Mouse (Mus musculus) heart, embryonic 11.5 days (tissue): ENCODE data around the gene Morn3. TPM values are rescaled to one million over a fixed set of nuclear protein-coding genes. Genes with fewer than 3 reads are reported as not detected.

Source experiments
- ATAC-seq: fragments of 200-750 bp; cut with Nextera tagmentation; replicated peaks from 2 replicates; pipeline ENCODE4 v1.8.0; 2017; ENCODE audit warnings: moderate library complexity; ENCODE audit not compliant: insufficient number of reproducible peaks, low FRiP score, low TSS enrichment
- H3K27ac ChIP-seq: fragments of 300-500 bp; sonication (generic); 2 replicates; pipeline ENCODE4 v1.5.1; 2014; ENCODE audit warnings: mild to moderate bottlenecking, low read depth, low read length
- H3K27me3 ChIP-seq: fragments of 300-500 bp; sonication (generic); 2 replicates; pipeline ENCODE4 v1.6.1; 2014; ENCODE audit warnings: mild to moderate bottlenecking, low read length, mixed read lengths; ENCODE audit not compliant: control insufficient read depth, insufficient read depth
- H3K36me3 ChIP-seq: fragments of 300-500 bp; sonication (generic); 2 replicates; pipeline ENCODE4 v1.6.1; 2014; ENCODE audit warnings: mild to moderate bottlenecking, low read length, moderate library complexity, mixed read lengths; ENCODE audit not compliant: control insufficient read depth, insufficient read depth
- H3K4me1 ChIP-seq: fragments of 300-500 bp; sonication (generic); 2 replicates; pipeline ENCODE4 v1.6.1; 2014; ENCODE audit warnings: low read length; ENCODE audit not compliant: control insufficient read depth, insufficient read depth
- H3K4me2 ChIP-seq: fragments of 300-500 bp; sonication (generic); 2 replicates; pipeline ENCODE4 v1.6.1; 2014; ENCODE audit warnings: mild to moderate bottlenecking, moderate library complexity
- H3K4me3 ChIP-seq: fragments of 300-500 bp; sonication (generic); 2 replicates; pipeline ENCODE4 v1.5.1; 2014; ENCODE audit warnings: low read depth, low read length
- H3K9ac ChIP-seq: fragments of 300-500 bp; sonication (generic); 2 replicates; pipeline ENCODE4 v1.6.1; 2014; ENCODE audit warnings: mild to moderate bottlenecking, low read depth, low read length, moderate library complexity
- H3K9me3 ChIP-seq: fragments of 300-500 bp; sonication (generic); replicated peaks from 2 replicates; pipeline ENCODE4 v1.6.1; 2016; ENCODE audit warnings: low read length; ENCODE audit not compliant: control insufficient read depth
- WGBS: fragments of 180-500 bp; shearing (Covaris S2); extraction: QIAGEN DNeasy Blood & Tissue Kit; methylation state at CpG from one replicate; pipeline ENCODE4 v1.1.7; 2014; ENCODE audit not compliant: insufficient replicate concordance; 5-methylcytosine and 5-hydroxymethylcytosine counted together
- polyA plus RNA-seq: library from polyadenylated mRNA; unstranded; fragments of >200 nt; fragmentation: Nextera tagmentation; extraction: Ambion mirVana; gene quantifications from 2 replicates; pipeline ENCODE4 v1.2.1, GENCODE M21; 2014

Gene Morn3
- polyA plus RNA-seq, 1 experiment from 2014 or later = 0.69 TPM

DNA sequence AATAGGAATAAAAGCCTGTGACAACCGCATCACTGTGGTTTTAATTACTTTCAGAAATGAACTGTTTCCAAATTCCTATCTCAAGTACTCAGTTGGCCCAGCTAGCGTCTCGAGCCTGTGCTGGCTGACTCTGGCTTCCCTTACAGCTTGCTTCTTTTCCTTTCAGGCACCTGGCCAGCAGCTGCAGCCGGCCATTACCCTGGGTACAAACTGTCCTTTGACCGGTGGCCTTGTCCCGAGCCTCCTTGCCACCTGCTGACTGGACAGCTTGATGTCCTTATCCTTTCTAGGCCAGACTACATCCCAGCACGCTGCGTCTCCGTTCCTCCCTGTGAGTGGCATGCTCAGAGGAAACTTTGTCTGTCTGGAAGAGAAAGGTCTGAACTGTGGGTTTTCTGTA is 4.1 kb upstream of the Morn3 start:
- H3K36me3 ChIP-seq = no peaks in the 10 kb centered on the region
- H3K27me3 ChIP-seq = no peaks in the 10 kb centered on the region
- no peak overlapping the region for H3K9ac ChIP-seq
- 79% methylated on average over 9 of the region's 9 CpGs for WGBS
- H3K9me3 ChIP-seq = no peaks in the 10 kb centered on the region
- H3K27ac ChIP-seq = no peak overlapping the region
- no peak for ATAC-seq
- H3K4me2 ChIP-seq = no peak overlapping the region
- no peak overlapping the region for H3K4me3 ChIP-seq
- H3K4me1 ChIP-seq = no peaks in the 10 kb centered on the region

DNA sequence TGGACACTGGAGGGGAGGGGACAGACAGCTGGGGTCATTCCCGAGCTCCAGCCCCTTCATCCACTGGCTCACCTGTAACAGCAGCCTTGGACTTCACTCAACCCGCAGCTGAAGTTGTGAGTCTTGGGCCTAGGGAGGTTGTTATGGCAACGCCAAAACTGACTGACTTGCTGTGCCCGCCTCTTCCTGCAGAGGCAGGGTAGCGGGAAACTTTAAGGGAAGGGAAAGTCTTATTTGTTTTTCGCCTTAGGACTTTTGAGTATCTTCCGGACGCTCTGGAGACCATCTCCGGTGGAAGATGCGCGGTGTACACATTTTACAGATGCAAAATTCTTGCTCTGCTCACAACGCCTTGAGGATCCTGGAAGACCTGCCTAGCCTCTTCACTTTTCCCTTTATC is 2.5 kb upstream of the Morn3 start:
- no peak overlapping the region for H3K27ac ChIP-seq
- 6% methylated on average over 12 of the region's 12 CpGs for WGBS
- peak overlapping the region; percentile 23 for H3K4me3 ChIP-seq
- H3K9ac ChIP-seq = peak overlapping the region; percentile 10; the same call in 1 of the 2 replicates
- ATAC-seq = no peak
- H3K27me3 ChIP-seq = no peaks in the 10 kb centered on the region
- peak overlapping the region; percentile 51 for H3K4me2 ChIP-seq
- H3K4me1 ChIP-seq = no peaks in the 10 kb centered on the region
- no peaks in the 10 kb centered on the region for H3K36me3 ChIP-seq
- no peaks in the 10 kb centered on the region for H3K9me3 ChIP-seq

DNA sequence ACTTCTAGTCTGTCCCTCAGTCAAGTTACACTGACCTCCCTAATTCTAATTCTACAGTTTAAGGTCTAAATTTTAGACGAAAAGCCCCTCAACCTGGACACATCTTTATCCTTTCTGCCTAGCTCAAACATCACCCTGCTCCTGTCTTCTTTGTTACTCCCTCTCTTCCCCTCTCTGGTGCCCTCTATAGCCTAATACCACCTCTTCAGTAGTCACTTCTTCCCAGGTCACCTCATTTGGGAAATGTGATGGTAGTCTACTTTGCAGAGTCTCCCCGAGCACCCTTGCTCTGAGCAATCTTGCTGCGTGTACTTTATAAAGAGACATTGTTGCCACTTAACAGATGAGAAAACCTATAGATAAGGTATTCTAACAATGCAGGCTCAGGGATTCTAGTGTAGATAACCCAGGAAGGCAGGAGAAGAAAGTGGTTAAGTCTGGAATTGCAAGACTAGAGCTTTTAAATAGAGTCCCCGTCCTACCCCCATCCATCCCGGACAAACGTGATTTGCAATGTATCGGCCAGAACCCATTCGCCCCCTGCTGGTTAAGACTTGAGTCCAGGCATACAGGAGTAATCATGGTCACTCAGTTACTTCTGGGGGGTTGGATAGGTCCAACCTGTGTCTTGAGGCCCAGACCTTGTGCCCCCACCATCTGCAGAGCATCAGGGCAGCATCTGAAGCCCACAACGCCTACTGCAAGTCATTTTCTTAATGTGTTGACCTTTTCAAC is 1.1 kb downstream of the Morn3 start:
- Histone ChIP-seq H3K36me3 (no peaks in the 10 kb centered on the region), H3K4me1 (no peaks in the 10 kb centered on the region), H3K9me3 (no peaks in the 10 kb centered on the region), H3K27me3 (no peaks in the 10 kb centered on the region), H3K9ac (peak overlapping the region; percentile 24; the same call in 1 of the 2 replicates), H3K4me3 (no peak overlapping the region), H3K27ac (no peak overlapping the region), H3K4me2 (peak overlapping the region; percentile 15; the same call in 1 of the 2 replicates)
- no peak for ATAC-seq
- WGBS = 28% methylated on average over 9 of the region's 9 CpGs

DNA sequence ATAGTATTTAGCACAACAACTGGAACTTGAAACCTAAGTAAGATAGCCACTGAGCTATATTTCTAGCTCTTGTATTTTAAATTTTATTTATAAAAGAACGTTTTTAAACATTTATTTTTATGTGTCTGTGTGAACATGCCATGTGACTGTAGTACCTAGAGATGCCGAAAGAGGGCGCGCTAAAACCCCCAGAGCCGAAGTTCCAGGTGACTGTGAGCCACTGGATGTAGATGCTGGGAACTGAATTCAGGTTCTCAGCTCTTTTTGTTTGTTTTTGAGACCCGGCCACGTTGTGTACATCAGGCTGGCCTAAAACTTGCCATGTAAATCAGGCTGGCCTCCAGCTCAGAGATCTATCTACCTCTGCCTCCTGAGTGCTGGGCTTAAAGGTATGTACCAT is 3.0 kb downstream of the Morn3 start:
- Histone ChIP-seq H3K4me2 (no peak overlapping the region), H3K4me1 (no peaks in the 10 kb centered on the region), H3K36me3 (no peaks in the 10 kb centered on the region), H3K27ac (no peak overlapping the region), H3K27me3 (no peaks in the 10 kb centered on the region), H3K9ac (no peak overlapping the region), H3K9me3 (no peaks in the 10 kb centered on the region), H3K4me3 (no peak overlapping the region)
- no peak for ATAC-seq
- 21% methylated on average over 7 of the region's 7 CpGs for WGBS

DNA sequence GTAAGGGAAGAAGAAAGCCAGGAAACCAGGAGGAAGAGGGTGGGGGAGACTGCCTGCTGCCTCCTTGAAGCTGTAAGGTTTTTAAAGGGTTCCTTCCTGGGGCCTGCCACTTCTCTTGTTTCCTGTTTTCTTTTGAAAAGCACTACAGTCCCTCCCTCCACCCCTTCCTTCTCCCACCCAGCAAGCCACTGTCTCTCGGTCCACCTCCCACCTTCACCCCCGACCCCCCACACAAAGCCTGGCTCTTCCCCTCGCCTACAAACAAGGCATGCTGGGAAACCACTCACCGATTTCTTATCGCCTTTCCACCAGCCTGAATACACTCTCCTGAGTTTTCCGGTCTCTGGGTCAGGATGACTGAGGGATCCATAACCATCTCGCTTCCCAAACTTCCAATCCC is 6.0 kb downstream of the Morn3 start:
- Histone ChIP-seq H3K27ac (no peak overlapping the region), H3K4me1 (no peaks in the 10 kb centered on the region), H3K9ac (no peak overlapping the region), H3K27me3 (no peaks in the 10 kb centered on the region), H3K4me2 (no peak overlapping the region), H3K36me3 (no peaks in the 10 kb centered on the region), H3K4me3 (no peak overlapping the region), H3K9me3 (no peaks in the 10 kb centered on the region)
- 39% methylated on average over 7 of the region's 7 CpGs for WGBS
- ATAC-seq = no peak

DNA sequence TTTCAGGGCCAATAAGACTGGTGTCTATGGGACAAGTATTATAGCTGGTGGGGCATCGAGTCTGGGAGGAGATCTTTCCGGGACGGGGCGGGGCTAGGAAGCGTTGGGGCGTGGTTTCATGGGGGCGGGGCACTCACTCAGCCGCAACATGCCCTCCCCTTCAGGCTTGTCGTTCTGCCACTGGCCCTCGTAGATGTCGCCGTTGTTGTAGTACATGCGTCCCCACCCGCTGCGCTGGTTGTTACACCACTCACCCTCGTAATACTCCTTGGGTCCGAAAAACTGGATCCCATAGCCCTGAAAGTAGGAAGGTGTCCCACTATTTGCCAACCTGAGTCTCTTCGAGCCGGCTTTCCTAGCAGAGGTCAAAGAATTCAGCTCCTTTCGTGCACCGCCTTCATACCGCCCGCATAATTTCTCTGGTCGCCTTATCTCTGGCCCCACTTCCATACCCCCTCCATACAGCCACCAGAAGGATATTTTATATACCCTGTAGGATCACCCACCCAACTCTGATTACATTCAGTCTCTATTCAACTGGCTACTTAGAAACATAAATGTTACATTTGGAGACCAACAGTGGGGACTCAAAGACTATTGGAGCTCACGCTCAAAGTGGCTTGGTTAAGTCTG is 7.6 kb downstream of the Morn3 start:
- WGBS = 1% methylated on average over 25 of the region's 25 CpGs
- peak overlapping the region; percentile 6; the same call in 1 of the 2 replicates for H3K9ac ChIP-seq

DNA sequence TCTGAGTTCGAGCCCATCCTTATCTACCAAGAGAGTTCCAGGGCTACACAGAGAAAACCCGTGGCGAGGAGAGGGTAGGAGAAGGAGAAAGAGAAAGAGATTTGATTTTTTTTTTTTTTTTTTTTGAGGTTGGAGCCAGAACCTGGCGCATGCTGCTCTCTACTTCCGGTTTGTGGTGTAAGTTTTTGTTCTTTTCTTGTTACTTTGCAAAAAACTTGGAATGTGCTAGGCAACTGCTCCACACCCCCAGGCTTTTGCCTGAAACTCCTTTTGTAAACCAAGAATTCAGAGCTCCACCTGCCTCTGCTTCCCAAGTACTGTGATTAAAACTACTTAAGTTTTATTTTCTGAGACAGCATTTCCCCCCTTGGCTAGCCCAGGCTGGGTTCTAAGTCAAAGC is 8.7 kb downstream of the Morn3 start:
- no peaks in the 10 kb centered on the region for H3K9me3 ChIP-seq
- no peaks in the 10 kb centered on the region for H3K36me3 ChIP-seq
- no peak overlapping the region for H3K4me3 ChIP-seq
- WGBS = 82% methylated on average over 5 of the region's 5 CpGs
- peaks cover 3% of the 10 kb centered on the region; the same call in 1 of the 2 replicates for H3K4me1 ChIP-seq
- ATAC-seq = no peak
- H3K4me2 ChIP-seq = no peak overlapping the region
- H3K27ac ChIP-seq = no peak overlapping the region
- H3K27me3 ChIP-seq = no peaks in the 10 kb centered on the region
- H3K9ac ChIP-seq = no peak overlapping the region

More for the DNA sequence above, 7.6 kb downstream of the Morn3 start:
- H3K4me1 ChIP-seq = peaks cover 3% of the 10 kb centered on the region; the same call in 1 of the 2 replicates
- H3K4me2 ChIP-seq = peak overlapping the region; percentile 64
- H3K36me3 ChIP-seq = no peaks in the 10 kb centered on the region
- H3K9me3 ChIP-seq = no peaks in the 10 kb centered on the region
- peak; percentile 58; the same call in 1 of the 2 replicates for ATAC-seq
- no peaks in the 10 kb centered on the region for H3K27me3 ChIP-seq
- no peak overlapping the region for H3K27ac ChIP-seq
- peak overlapping the region; percentile 35 for H3K4me3 ChIP-seq

DNA sequence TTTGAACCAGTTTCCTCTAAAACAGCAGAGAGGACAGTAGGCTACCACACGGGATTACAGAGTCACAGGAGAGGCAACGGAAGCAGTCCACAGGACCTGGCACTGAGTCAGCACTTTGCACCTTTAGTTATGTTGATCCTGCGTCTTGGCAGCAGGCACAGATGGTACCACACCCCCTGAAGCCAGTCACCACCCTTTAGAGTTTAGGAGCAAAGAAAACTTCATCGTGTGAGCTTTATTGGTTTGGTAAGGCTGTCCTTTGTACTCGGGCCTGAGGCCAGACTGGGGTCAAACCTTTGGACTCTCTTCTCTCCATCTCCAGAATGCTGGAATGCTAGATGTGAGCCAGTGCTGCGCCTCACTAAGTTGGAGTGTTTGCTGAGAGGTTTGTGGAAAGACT is 11.3 kb downstream of the Morn3 start:
- ATAC-seq = no peak
- Histone ChIP-seq H3K4me1 (peaks cover 3% of the 10 kb centered on the region; the same call in 1 of the 2 replicates), H3K36me3 (peaks cover 6% of the 10 kb centered on the region), H3K4me3 (no peak overlapping the region), H3K27me3 (no peaks in the 10 kb centered on the region), H3K27ac (no peak overlapping the region), H3K9ac (0 out of 2 replicates have a peak overlapping the region, but pooled peaks have one; percentile 16), H3K4me2 (no peak overlapping the region), H3K9me3 (no peaks in the 10 kb centered on the region)
- WGBS = 49% methylated on average over 6 of the region's 6 CpGs
